Mouse (Mus musculus) G1E (cell line): ENCODE results near the gene Atp11a. TPM values are rescaled to one million over a fixed set of nuclear protein-coding genes. Genes with fewer than 3 reads are reported as not detected.

ENCODE experiments used
- ATAC-seq: 2 replicates; pipeline ENCODE4 v1.8.0; 2016; ENCODE audit warnings: mild to moderate bottlenecking; ENCODE audit not compliant: insufficient number of reproducible peaks, poor library complexity, low FRiP score, severe bottlenecking; ENCODE audit errors: extremely low read depth
- DNase-seq: peaks from one replicate; pipeline ENCODE4 v3.0.0; 2012; ENCODE audit warnings: low spot score
- H3K27me3 ChIP-seq: 2 replicates; pipeline ENCODE4 v1.6.1; 2012; ENCODE audit warnings: mild to moderate bottlenecking, low read length, inconsistent platforms; ENCODE audit not compliant: insufficient read depth
- H3K36me3 ChIP-seq: replicated peaks from 2 replicates; pipeline ENCODE3; 2012; ENCODE audit warnings: mild to moderate bottlenecking, inconsistent platforms
- H3K4me1 ChIP-seq: 2 replicates; pipeline ENCODE4 v1.6.1; 2012; ENCODE audit warnings: low read depth, low read length, inconsistent platforms, mixed read lengths; ENCODE audit not compliant: insufficient read depth
- H3K4me3 ChIP-seq: 2 replicates; pipeline ENCODE4 v1.5.1; 2012; ENCODE audit warnings: low read depth, mild to moderate bottlenecking, inconsistent platforms, low read length, moderate library complexity, mixed read lengths
- H3K9me3 ChIP-seq: replicated peaks from 2 replicates; pipeline ENCODE4 v1.6.1; 2012; ENCODE audit warnings: inconsistent platforms
- CTCF ChIP-seq: IDR thresholded peaks from 2 replicates; pipeline ENCODE4 v1.5.1; 2012; ENCODE audit warnings: low read depth, low read length, inconsistent platforms, mixed read lengths
- GATA1 ChIP-seq: IDR thresholded peaks from 2 replicates; pipeline ENCODE4 v1.6.1; 2012; ENCODE audit warnings: borderline replicate concordance, low read length, inconsistent platforms, mixed read lengths
- GATA2 ChIP-seq: IDR thresholded peaks from 2 replicates; pipeline ENCODE4 v1.6.1; 2012; ENCODE audit warnings: low read depth, low read length, inconsistent platforms, borderline replicate concordance
- POLR2AphosphoS5 ChIP-seq: IDR thresholded peaks from 2 replicates; pipeline ENCODE4 v1.6.1; 2012; ENCODE audit warnings: low read depth, low read length, inconsistent platforms; ENCODE audit not compliant: insufficient replicate concordance
- TAL1 ChIP-seq: conservative IDR thresholded peaks from 2 replicates; pipeline ENCODE4 v1.6.1; 2012; ENCODE audit warnings: low read depth, low read length, inconsistent platforms, mixed read lengths
- polyA plus RNA-seq: library from polyadenylated mRNA; stranded (reverse); fragments of >175 nt; gene quantifications from 2 replicates; pipeline ENCODE4 v1.2.3, GENCODE M21; 2012
- total RNA-seq, 2 experiments: library from RNA; stranded (forward) in 1 of 2; stranded (reverse) in 1 of 2; fragments of 200-1000 nt in 1 of 2; fragments of >200 nt in 1 of 2; fragmentation: Nextera tagmentation in 1 of 2; gene quantifications; 2 replicates each; pipeline ENCODE4 v1.2.3; 2014 to 2017

Gene Atp11a
- total and polyA plus RNA-seq, 3 experiments = 0.27 TPM; not detected in 2

DNA sequence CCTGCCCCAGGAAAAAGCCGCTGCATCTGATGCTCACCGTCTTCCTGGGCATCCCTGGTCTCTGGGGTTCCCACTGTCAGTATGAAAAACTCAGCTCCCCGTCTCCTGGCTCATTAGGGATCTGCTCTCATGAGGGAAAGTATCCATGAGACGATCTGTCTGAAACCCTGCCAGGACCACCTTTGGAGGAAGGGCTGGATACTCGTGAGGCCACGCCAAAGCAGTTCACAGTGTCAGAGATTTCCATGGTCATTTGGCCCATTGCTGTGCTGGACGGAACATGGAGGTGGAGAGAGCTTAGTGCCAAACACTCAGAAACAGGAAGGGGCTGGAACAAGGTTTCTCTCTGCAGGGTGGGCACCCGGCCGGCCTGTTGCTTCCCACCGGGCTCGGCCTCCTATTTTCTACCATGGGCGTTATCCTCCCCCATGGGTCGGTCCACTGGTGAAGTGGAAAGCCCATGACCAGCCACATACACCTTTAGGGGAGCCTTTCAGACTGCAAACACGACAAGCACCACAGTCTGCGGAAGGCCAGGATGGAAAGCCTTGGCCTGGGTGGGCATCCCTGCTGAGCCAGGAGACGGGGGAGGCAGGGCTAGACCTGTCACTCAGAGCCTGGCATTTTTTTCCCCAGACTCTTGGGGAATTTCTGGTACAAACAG, 131.1 kb downstream of the Atp11a start:
- no peaks in the 10 kb centered on the region for H3K9me3 ChIP-seq
- H3K4me1 ChIP-seq = no peaks in the 10 kb centered on the region
- no peak for ATAC-seq
- no peak overlapping the region for H3K4me3 ChIP-seq
- TF ChIP-seq POLR2AphosphoS5 (no peak), CTCF (no peak), GATA1 (no peak)
- DNase-seq = no peak
- no peaks in the 10 kb centered on the region for H3K36me3 ChIP-seq
- H3K27me3 ChIP-seq = peaks cover 17% of the 10 kb centered on the region; the same call in 1 of the 2 replicates

DNA sequence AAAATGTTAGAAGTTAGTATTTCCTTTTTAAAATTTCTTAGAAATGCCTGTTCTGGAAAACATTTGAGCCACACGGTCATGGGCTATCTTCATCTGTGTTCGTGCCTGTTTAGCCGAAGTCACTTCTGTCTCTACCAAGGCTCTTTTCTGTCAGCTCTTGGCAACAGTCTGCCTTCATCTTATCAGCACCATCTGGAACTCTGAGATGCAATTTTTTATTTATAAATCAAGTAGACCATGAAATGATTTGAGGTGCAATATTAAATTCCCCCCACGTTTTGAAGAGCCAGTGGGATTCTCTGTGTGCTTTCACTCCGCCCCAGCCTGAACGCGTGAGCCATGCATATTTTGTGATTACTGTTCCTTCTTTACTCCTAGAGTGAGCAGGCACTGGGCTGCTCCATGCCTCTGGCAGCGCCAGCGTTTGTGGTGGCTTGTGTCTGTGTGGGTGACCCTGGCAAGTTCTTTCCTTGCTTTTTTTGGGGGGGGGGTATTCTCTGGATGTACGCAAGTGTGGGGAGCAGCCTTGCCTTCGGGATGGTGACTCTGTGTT, 132.3 kb downstream of the Atp11a start:
- peaks cover 17% of the 10 kb centered on the region; the same call in 1 of the 2 replicates for H3K27me3 ChIP-seq
- no peak overlapping the region for H3K4me3 ChIP-seq

DNA sequence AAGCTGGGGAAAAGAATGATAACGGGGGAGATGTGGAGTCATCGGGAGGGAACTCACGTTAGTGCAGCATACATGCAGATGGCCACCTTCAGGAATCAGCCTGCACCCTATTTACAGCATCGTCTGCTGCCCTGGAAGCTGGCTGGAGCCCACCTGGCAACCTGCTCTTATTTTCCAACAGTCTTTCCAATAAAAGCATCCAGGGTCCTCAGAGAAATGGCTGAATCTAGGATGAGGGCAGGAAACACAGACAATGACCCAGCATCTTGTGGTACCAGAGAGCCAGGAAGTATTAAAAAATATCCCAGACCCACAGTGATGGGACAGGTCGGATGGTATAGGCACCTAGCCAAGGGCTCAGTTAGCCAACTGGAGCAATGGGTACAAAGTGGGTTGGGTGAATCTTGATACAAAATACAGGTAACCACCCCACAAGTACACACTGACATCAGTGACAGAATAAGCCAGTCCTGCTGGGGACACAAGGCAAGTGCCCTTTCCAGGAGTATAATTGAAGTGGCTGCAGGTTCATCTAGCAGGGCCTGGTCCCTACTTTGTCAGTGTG, 136.2 kb downstream of the Atp11a start:
- H3K4me3 ChIP-seq = no peak overlapping the region
- no peak for TF ChIP-seq GATA2
- TF ChIP-seq GATA1 = no peak
- TF ChIP-seq TAL1 = no peak
- no peak for TF ChIP-seq POLR2AphosphoS5
- TF ChIP-seq CTCF = no peak
- no peaks in the 10 kb centered on the region for H3K4me1 ChIP-seq
- no peaks in the 10 kb centered on the region for H3K9me3 ChIP-seq
- peaks cover 21% of the 10 kb centered on the region for H3K27me3 ChIP-seq
- DNase-seq (no peak), ATAC-seq (no peak)
- H3K36me3 ChIP-seq = no peaks in the 10 kb centered on the region

More for the DNA sequence above, 132.3 kb downstream of the Atp11a start:
- Histone ChIP-seq H3K36me3 (no peaks in the 10 kb centered on the region), H3K9me3 (no peaks in the 10 kb centered on the region), H3K4me1 (no peaks in the 10 kb centered on the region)
- DNase-seq (no peak), ATAC-seq (no peak)
- TF ChIP-seq POLR2AphosphoS5 (no peak), TAL1 (no peak), CTCF (no peak), GATA2 (no peak), GATA1 (no peak)

DNA sequence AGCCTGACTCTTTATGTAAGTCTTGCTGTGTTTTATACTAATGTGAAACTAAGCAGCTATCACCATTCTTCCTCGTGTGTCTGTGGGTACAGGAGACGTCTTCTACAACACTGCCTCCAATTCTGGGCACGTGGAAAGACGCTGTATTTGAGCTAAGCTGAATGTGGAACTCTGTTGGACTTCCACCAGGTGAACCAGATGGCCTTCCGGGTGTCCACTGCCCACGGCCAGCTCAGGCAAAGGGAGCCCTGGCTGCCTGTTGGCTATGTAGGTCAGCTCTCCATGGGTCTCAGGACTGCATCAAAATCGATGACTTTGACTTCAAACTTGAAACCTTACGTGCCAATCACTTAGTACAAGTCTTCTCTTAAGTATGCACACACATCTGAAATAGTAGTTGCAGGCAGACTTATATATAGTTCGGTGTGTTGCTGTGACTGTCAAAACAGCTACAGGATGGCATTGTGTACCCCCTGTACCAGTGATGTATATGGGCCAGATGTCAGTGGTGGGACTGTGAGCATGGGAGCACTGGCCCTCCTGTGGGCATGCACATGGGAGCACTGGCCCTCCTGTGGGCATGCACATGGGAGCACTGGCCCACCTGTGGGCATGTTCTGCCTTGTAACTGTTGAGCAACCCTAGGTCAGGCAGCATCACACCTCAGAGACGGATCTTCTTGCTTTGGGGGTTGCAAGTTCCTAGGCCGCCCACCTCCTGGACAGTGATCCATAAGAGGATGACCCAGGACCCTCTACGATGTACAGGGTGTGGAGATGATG, 137.2 kb downstream of the Atp11a start:
- Histone ChIP-seq H3K27me3 (peaks cover 21% of the 10 kb centered on the region), H3K4me3 (peak overlapping the region; percentile 7; the same call in 1 of the 2 replicates), H3K36me3 (no peaks in the 10 kb centered on the region), H3K4me1 (no peaks in the 10 kb centered on the region), H3K9me3 (no peaks in the 10 kb centered on the region)
- DNase-seq (no peak), ATAC-seq (no peak)
- TF ChIP-seq GATA2 (no peak), GATA1 (no peak), TAL1 (no peak), CTCF (no peak), POLR2AphosphoS5 (no peak)

DNA sequence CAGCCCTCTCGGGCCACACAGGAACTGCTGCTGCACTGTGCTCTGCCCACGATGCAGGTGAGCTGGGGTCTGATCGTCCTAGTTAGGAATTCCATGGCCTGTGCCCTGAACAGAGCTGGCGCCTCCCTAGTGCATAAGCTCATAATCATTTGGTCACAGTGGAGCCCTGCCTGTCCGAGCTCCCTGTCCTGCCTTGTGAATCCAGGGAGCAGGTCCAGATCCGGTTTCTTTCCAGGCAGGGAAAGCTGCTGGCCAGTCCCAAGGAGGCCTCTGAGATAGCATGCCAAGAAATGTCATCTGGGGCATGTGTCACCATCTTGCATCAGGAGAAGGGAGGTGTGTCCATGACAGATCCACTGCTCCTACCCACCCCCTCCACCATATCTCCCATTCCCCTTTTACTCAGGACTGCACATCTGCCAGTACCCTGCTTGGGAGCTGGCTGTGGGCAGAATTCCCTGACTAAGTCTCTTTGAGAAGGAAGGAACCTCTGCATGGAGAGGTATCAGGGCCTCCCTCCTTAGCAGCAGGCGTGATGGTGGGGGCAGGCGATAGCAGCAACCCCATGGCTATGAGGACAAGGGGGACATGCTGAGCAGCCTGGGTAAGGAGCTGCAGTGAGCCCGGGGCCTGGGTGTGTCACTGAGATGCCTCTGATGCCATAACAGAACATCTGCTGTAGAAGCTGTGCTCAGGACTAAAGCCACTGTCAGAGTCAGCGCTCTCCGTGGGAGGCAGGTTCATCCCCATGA, 138.1 kb downstream of the Atp11a start:
- no peaks in the 10 kb centered on the region for H3K36me3 ChIP-seq
- ATAC-seq (no peak), DNase-seq (no peak)
- no peaks in the 10 kb centered on the region for H3K4me1 ChIP-seq
- TF ChIP-seq TAL1 (no peak), GATA1 (no peak), POLR2AphosphoS5 (no peak), CTCF (no peak), GATA2 (no peak)
- H3K4me3 ChIP-seq = no peak overlapping the region
- H3K9me3 ChIP-seq = no peaks in the 10 kb centered on the region
- peaks cover 20% of the 10 kb centered on the region for H3K27me3 ChIP-seq
